Mouse (Mus musculus) myocyte (in vitro differentiated cells): ENCODE results near the gene Ccdc171.

Source experiments
- E2F4 ChIP-seq: IDR thresholded peaks from one replicate; pipeline ENCODE4 v1.6.1; 2011; ENCODE audit warnings: mild to moderate bottlenecking, control low read depth, moderate library complexity; ENCODE audit not compliant: insufficient read depth
- POLR2A ChIP-seq: IDR thresholded peaks from one replicate; pipeline ENCODE4 v1.6.1; 2011; ENCODE audit warnings: low read depth, mild to moderate bottlenecking, control low read depth, moderate library complexity; ENCODE audit not compliant: insufficient read length

DNA sequence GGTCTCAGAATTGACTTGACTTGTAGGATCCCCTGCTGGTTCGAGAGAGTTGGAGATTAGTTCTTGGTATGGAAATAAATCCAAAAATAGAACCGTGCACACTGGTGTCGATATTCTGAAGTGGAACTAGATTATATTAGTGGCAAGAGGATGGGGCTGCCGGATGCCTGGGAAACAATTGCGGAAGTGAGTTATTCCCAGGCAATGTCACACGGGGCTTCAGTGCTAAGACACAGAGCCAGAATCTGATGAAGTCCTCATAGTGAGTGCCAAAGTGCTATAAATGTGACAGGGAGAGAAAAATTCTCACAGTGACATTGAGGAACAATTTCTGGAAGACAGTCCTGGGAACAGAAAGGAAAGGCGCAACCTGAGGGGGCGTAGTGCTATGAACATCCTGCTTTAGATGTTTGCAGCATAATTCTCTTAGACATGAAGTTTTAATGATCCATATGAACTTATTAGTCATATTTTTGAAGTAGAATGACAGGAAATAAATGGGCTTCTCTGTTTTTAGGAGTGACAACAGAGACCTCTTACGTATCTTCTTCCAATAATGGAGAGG is 376.8 kb downstream of the Ccdc171 start:
- no peak for TF ChIP-seq POLR2A
- TF ChIP-seq E2F4, result no peak
